Mouse (Mus musculus) G1E-ER4 (cell line): ENCODE data around the gene Slc8a1. TPM values are rescaled to one million over a fixed set of nuclear protein-coding genes. Genes with fewer than 3 reads are reported as not detected.

Experiments used
- GATA1 ChIP-seq: IDR thresholded peaks from one replicate; pipeline ENCODE4 v1.8.0; 2012; ENCODE audit warnings: low read length, inconsistent platforms
- polyA plus RNA-seq: library from polyadenylated mRNA; stranded (reverse); fragments of >175 nt; gene quantifications from 2 replicates; pipeline ENCODE4 v1.2.3, GENCODE M21; 2012

Slc8a1 gene
- polyA plus RNA-seq, 1 experiment, result not detected

DNA sequence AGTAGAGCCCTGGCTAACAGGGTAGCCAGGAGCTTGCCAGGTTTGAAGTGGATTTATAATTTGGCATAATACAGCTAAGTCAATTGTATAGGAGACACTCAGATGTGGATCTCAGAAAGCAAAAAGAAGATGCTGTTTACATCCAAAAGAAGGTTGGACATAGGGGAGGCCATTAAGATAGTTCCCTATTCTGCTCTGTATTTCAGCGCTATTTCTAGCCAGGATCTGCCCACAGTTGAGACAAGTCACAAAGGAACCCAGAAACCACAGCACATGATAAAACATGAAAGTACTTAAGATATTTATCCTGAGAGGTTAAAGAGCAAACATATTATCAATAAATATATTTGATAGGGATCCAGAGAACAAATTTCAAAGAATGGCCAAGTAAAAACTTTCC, 43.2 kb downstream of the Slc8a1 start:
- no peak for TF ChIP-seq GATA1

DNA sequence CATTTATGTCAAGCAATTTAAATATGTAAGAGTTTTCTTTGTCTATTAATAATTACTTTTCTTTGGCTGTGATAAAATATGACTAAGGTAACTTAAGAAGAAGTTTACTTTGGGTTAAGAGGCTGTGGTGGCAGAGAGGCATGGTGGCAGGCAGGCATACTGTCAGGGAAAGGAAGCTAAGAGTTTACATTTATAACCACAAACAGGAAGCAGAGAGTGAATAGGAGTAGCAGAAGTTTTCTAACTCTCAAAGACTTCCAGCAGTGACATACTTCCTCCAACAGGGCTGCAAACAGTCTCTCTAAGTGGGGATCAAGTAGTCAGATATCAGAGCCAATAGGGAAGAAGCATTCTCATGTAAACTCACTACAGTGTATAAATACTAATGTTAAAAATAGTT, 58.6 kb downstream of the Slc8a1 start:
- TF ChIP-seq GATA1, result no peak

DNA sequence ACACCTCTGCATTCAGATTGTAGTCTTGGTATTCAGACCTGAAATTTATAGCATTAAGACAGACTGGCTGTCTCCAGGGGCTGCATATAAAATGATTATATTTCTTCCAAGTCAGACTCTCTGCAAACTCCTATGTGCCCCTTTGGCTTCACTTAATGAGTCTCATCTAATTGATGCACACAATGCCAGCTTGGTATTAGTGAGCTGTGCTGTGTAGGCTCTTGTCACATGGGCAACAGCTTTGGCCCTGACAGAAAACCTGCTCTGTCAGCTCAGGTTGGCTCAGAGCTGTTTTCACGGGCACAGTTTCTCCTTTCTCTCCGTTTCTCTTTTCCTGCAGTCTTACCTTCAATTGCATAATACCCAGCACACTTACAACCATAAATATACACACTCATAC, 60.7 kb downstream of the Slc8a1 start:
- TF ChIP-seq GATA1, result no peak

DNA sequence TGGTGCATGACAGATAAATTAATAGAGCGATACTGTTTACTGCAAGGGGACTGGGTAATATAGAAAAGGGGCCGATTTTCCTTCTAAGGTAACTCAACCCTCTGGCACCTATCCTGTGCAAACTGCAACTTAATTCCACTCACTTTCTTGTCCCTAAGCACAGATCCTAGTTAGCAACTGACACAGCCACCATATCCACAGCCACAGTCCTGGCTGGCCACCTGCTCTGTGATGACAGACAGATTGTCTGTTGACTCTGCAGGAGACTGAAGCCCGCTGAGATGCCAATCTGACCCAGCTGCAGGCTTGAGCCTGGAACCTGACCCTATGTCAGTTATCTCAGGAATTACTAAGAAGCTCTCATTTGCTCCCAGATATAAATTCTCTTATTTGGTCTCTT, 62.0 kb downstream of the Slc8a1 start:
- no peak for TF ChIP-seq GATA1

DNA sequence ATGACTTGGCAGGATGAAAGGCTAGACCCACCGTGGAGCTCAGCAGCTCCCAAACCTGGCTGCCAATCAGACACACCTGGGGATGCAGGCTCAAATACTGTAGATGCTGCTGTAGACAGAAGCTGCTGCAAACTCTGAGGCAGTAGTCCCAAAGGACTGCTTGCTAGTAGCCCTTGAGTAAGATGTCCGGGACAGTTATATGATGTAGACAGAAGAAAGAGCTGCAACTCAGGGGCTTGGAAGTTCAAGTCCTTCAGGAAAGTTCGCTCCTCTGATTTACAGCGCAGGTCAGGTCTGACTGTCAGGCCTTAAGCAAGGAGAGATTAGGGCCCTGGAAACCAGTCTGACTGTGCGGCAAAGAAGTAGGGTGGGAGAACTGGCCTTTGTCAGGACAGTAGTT, 66.9 kb downstream of the Slc8a1 start:
- TF ChIP-seq GATA1, result no peak

DNA sequence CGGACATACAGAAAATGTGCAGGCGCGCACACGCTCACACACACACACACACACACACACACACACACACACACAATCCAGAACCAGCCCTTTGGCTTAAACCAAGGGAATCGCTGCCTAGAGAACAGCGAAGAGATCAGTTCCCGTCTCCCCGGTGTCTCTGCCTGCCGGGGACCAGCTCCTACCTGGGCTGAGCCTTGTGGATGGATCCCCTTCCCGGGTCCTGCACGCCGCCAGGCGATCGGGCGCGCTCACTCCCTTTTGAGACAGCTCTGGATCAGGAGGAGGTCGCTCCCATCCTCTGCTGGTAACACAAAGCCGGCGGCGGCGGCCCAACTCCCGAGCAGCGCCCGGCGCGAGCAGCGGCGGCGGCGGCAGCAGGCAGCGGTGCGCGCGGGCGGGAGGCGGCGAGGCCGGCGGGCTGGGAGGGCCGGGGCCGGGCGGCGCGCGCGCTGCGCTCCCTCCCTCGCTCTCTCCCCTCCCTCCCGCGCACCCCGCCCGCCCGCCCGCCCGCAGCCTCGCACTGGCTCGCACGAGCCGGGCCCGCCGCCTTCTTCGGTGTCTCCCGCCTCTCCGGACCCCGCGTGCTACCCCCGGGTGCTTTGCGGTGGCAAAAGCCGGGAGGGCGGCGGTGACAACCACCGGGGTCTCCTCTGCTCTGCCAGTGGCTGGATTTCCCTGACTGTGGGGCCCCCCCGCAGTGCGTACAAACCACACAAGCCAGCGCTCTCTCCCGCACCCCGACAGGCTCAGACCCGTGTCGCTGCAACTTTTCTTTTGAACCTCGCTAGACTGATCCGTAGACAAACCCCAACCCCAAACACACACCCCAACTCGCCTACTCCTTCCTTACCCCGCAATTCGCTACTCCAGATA, 68.1 kb downstream of the Slc8a1 start:
- no peak for TF ChIP-seq GATA1

DNA sequence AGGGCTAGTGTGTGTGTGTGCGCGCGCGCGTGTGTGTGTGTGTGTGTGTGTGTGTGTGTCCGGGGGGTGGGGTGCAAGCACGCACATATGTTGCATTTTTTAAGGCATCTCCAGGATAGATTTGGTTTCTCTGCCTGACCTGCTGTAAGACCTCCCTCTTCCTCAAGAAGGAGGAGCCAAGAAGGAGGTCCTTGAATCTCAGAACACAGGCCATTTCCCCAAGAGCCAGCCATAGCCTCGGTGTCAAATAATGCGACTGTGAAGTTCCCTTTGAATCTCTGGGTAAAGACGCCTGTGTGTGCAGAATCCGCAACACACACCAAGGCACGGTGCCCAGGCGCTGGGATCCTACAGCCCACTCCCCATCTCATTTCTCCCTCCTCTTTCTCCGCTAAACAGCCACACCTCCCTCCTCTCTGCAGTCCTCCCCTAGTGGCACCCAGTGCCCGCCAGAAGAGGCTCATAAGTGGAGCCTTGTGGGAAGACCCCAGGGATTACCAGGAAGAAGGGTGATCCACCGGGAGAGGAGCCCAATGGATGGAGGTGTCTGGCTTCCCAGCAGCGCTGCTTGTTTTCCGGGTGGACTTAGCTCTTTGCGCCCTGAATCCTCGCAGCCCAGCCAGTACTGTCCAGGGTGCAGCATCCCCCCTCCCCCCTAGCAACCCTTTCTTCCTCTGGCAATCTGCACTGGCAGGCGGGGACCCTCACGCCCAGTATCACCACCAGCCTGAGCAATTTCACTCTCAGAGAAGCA, 68.9 kb downstream of the Slc8a1 start:
- no peak for TF ChIP-seq GATA1

DNA sequence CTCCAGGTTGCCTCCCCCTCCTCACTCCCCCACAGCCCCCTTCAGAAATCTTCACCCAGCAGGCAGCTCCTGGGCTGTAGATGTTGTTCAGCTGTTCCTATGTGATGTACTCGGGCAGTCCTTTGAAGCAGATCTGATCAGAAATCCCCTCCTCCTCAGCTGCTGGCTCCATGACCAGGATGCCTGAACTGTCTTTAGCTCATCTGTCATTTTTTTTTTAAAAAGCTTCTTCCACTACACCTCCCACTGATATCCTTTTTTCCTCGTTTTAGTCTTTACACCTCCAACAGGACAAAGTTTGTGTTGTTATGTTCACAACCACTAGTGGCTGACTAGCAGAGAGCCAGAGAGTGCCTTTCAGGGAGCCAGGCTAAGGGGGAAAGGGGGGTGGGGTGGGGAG, 69.7 kb downstream of the Slc8a1 start:
- no peak for TF ChIP-seq GATA1

DNA sequence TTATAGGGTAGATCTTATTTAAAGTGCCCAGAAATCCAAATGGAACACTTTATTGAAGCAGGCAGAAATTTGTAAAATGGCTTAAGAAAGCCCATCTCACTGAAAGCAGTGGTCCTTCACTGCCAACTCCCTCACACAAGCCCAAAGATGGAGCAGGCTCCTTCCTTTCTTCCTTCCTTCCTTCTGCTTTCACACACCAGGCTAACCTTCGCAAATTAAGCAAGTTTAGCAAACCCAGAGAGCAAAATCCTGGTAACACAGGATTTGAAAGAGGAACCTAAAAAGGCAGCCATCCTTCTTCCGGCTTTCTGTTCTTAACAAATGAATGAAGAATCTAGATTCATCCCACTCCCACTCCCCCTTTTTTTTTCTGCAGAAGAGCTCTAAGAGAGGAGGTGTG, 70.2 kb downstream of the Slc8a1 start:
- no peak for TF ChIP-seq GATA1

DNA sequence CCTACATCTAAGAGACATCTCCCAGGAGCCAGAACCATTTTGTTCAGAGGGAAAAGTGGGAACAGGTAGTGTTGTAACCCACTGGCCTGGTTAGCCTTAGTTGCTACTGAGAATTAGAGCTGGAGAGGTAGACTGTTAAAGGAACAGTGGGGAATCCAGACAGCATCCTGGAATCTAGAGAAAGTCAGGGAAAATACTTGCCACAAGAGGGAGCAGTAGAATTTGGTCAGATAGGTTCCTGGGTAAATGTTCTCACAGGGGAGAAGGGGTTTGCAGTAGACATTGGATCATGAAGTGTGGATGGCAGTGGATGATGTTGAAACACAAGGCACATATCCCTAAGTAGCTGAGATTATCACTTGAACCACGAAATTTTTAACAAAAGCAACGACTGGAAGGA, 71.6 kb downstream of the Slc8a1 start:
- TF ChIP-seq GATA1, result no peak

DNA sequence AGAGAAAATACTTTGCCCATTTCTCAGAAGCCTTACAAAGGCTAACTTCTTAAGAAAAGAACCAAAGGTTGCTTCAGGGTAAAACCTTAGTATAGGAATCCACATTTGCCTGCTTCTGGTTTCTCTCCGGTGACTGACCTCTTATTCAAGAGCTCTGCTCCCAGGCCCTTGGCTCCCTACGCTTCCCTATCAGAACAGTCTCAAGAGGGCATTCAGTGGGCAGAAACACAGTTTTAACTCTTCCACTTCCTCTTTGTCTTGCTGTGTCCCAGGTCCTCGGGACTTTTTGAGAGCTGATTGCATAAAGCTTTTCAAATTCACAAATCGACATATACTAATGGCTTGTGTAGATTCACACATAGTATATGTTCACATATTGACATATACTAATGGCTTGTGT, 73.3 kb downstream of the Slc8a1 start:
- TF ChIP-seq GATA1, result no peak

DNA sequence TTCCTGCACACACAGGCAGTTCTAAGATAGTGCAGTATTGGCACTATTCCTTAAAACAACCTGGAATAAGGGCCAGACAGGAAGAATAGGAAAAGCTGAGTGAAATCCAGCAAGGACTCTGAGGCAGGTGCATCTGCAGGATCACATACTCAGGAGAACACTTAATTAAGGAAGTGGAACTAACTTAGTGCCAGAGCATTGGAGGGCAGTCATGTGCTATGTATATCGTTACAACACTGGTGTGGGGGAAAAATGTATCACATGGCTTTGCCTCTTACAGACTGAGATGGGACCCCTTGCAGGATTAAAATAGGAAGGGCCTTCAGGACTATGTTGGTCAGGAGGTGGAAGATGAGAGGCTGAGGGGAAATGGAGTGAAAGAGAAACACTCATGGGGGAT, 80.3 kb downstream of the Slc8a1 start:
- no peak for TF ChIP-seq GATA1

DNA sequence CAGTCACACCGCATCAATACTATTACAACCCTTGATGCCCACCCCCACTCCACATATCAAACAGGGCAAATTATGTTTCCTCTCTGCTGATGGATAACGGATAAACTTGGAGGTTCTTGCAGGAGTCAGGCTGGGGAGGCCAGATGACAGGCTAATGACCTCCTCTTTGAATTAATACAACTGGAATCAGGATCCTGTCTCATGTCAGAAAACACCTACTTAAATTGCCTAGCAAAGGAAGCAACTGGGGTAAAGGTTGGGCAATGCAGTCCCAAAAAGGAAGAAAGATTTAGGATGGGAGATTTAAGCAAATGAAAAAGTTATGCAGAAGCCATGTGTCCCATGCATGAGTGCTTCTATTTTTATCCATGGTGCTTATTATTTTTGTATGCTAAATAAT, 83.6 kb downstream of the Slc8a1 start:
- TF ChIP-seq GATA1, result no peak

DNA sequence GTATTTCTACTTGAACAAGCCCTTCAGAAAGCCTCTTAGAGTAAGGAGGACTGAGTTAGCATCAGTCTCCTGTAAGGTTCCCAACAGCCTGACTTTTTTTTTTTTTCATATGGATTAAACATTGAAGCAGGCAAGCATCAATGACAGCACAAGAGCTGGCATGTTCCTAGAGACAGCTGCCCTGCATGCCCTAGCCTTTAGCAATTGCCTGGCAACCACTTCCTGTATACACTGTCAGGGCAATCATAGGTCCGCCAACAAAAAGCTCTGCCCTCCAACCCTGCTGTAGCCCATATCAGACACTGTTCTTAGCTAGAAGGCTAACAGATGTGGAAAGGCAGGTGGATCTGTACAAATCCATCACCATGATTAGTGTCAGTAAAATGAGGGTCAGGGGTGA, 85.2 kb downstream of the Slc8a1 start:
- no peak for TF ChIP-seq GATA1

DNA sequence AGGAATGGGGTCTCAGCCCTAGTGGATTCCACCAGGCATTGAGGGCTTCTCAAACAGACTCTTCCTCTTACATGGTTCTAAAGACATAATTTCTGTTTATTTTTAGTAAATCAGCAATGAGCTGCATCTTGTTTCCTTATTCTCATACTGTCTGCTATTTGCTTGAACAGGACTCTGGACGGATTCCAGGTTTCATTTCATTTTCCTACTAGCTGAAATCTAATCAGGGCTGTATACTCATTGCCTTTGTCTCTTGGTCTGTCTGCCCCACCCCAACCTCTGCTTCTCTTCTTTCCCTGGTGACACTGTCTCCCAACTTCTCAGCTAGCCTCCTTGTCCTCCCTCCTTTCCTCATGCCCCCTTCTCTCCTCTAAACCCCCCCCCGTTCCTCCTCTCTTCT, 101.4 kb downstream of the Slc8a1 start:
- TF ChIP-seq GATA1, result no peak

DNA sequence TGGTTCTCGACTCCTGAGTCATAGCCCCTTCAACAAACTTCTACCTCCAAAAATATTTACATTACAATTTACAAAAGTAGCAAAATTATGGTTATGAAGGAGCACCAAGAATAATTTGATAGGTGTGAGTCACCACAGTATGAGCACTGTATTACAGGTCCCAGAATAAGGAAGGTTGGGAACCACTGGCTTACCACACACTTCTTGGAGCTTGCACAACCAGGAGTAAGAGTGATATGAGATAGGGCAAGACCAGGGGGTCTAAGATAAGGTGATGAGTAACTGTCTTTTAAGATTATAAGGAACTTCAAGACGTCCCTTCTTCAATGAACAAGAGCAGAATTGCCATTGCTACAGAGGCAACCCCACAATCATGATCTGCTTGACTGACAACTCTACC, 107.7 kb downstream of the Slc8a1 start:
- TF ChIP-seq GATA1, result no peak

DNA sequence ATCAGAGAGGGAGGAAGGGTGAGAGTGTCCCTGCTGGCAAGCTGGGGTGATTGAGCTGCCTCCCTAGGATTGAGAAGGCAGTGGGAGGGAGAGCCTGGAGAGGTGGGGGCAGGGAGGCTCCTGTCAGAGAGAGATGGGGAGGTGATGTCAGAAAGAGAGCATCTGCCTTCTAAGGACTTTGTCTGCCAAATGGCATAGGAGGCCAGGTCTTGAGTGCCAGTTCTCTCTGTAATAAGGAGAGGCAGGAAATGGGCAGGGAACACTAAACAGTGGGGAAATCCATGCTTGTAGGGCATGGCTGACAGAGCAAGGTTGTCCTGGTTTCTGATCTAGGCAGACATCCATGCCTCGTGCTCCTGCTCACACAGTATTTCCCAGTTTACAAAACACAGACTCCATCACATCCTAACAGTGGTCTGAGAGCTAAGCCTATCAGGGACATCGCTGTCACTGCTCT, 117.0 kb downstream of the Slc8a1 start:
- TF ChIP-seq GATA1, result no peak
